Mouse (Mus musculus): ENCODE data around the gene Gpr4.

- no peak for TF ChIP-seq TAL1 (IDR thresholded peaks at IDR 0.05; ENCODE audit: low read length)
- TF ChIP-seq MEF2A (IDR thresholded peaks at IDR 0.05; ENCODE audit: extremely low read depth, insufficient replicate concordance, low read depth, low read length, poor library complexity, severe bottlenecking), result no peak
- no peak for TF ChIP-seq CTCF (IDR thresholded peaks at IDR 0.05 in 2 of 3, conservative IDR thresholded peaks at IDR 0.05 in 1 of 3; ENCODE audit: control insufficient read depth in 1 of 3, insufficient read depth in 1 of 3, low read depth in 2 of 3, low read length in 3 of 3, poor library complexity in 1 of 3, severe bottlenecking in 1 of 3)
These were observed 35.1 kb upstream of the Gpr4 start for GRCm38 (mm10) chr7:19177216-19177615.
